Mouse (Mus musculus): ENCODE data around the gene Prrc2a. TPM values are rescaled to one million over a fixed set of nuclear protein-coding genes. Genes with fewer than 3 reads are reported as not detected.

The Prrc2a gene
- polyA plus RNA-seq, 1 experiment from 2014 or later, result 205 TPM

DNA sequence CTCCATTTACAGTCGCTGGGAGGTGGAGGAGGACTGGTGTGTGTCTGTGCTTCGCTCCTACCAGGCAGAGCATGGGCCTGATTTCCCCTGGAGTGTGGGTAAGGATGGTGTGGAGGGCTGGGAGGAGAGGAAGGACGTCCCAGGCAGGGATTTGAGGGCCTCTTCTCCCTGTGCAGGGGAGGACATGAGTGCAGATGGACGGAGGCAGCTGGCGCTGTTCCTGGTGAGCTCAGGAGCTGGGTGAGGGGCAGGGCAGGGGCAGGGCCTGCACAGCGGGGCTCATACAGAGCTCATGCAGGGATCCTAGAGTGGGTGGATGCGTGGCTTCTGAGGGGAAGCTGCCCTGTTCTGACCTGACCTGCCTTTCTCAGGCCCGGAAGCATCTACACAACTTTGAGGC, 62.4 kb downstream of the Prrc2a start:
- H3K27me3 ChIP-seq (replicated peaks; ENCODE audit: low read depth, poor library complexity, severe bottlenecking), result no peaks in the 10 kb centered on the region
- DNase-seq (ENCODE audit: low spot score), result no peak
- 76% methylated on average over 8 of the region's 8 CpGs for WGBS
- H3K9me3 ChIP-seq, result no peaks in the 10 kb centered on the region
- peaks cover 69% of the 10 kb centered on the region for H3K36me3 ChIP-seq (replicated peaks)
- peaks cover 13% of the 10 kb centered on the region for H3K4me1 ChIP-seq
- peak overlapping the region; percentile 5; the same call in 1 of the 2 replicates for H3K4me3 ChIP-seq
- no peak overlapping the region for H3K27ac ChIP-seq (replicated peaks)

DNA sequence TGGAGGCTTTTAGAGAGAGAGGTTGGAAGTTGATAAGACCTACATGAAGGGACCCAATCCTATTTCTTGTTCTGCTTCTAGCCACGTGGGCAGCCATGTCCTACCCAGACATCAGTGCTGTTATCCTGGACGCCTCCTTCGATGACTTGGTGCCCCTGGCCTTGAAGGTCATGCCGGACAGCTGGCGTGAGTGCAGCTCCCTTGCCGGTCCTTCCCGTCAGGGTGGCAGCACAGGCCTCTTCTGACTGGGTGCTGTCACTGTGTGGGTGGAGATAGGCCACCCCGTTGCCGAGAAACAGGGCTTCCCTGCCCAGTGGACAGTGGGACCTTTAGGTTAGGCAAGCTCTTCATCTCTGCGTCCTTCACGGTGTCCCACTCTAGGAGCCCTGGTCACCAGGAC, 63.5 kb downstream of the Prrc2a start:
- H3K36me3 ChIP-seq (replicated peaks), result peaks cover 80% of the 10 kb centered on the region
- no peak overlapping the region for H3K27ac ChIP-seq (replicated peaks)
- WGBS, result 88% methylated on average over 11 of the region's 11 CpGs
- H3K4me3 ChIP-seq, result peak overlapping the region; percentile 5; the same call in 1 of the 2 replicates
- H3K4me1 ChIP-seq, result peaks cover 11% of the 10 kb centered on the region
- H3K27me3 ChIP-seq (replicated peaks; ENCODE audit: low read depth, poor library complexity, severe bottlenecking), result no peaks in the 10 kb centered on the region
- no peak for DNase-seq (ENCODE audit: low spot score)
- H3K9me3 ChIP-seq, result no peaks in the 10 kb centered on the region

DNA sequence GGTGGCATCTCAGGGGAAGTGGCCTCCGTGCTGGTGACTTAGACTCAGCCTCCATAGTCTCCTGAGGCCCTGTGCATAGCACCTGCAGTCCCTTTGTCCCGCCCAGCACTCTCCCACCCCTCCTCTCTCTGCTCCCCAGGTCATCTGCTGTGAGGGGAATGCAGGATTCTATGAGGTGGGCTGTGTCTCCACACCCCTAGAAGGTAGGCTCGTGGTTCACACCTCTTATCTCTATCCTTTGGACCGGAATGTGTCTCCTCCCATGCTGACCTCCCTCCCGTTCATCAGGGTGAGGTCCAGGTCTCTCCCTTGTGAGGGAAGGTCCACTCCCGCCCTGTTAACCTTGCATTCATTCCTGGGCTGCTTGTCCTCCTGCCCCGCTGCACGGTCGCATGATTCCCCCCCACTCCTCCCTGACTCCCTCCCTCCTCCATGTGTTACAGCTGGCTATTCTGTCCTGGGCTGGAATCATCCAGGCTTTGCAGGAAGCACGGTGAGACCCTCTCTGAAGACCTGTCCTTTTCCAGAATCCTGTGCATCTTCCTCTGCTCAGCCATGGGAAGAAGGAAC, 64.4 kb downstream of the Prrc2a start:
- WGBS, result 84% methylated on average over 10 of the region's 10 CpGs
- H3K9me3 ChIP-seq, result no peaks in the 10 kb centered on the region

More for the DNA sequence above, 64.4 kb downstream of the Prrc2a start:
- Histone ChIP-seq H3K4me1 (peaks cover 5% of the 10 kb centered on the region; the same call in 1 of the 2 replicates), H3K36me3 (replicated peaks) (peaks cover 89% of the 10 kb centered on the region), H3K4me3 (no peak overlapping the region), H3K27me3 (replicated peaks; ENCODE audit: low read depth, poor library complexity, severe bottlenecking) (no peaks in the 10 kb centered on the region), H3K27ac (replicated peaks) (no peak overlapping the region)
- DNase-seq (ENCODE audit: low spot score), result no peak

Small RNA genes within 50 kb of the gene (microRNA-seq; reads per million reads assigned to microRNA genes)
- not detected for gene Mir6973a
- gene Mir6974, result not detected

Other genes starting within 250 kb of the Prrc2a start
- gene Neu1, start 233.6 kb downstream of the Prrc2a start, polyA plus RNA-seq (2016; fragmentation: Nextera tagmentation; extraction: Ambion mirVana), result 14.0 and 19.3 TPM in 2 replicates
- 0.13 and 0.15 TPM in 2 replicates for gene Hspa1b, start 205.7 kb downstream of the Prrc2a start, polyA plus RNA-seq (2016; fragmentation: Nextera tagmentation; extraction: Ambion mirVana)
- gene Gm20481, start 195.0 kb downstream of the Prrc2a start, polyA plus RNA-seq (2016; fragmentation: Nextera tagmentation; extraction: Ambion mirVana), result not detected in 2 replicates
- 1.3 and 1.9 TPM in 2 replicates for gene Hspa1a, start 192.7 kb downstream of the Prrc2a start, polyA plus RNA-seq (2016; fragmentation: Nextera tagmentation; extraction: Ambion mirVana)
- 1.1 TPM in 2 replicates for gene Hspa1l, start 192.2 kb downstream of the Prrc2a start, polyA plus RNA-seq (2016; fragmentation: Nextera tagmentation; extraction: Ambion mirVana)
- gene Lsm2, start 183.0 kb downstream of the Prrc2a start, polyA plus RNA-seq (2016; fragmentation: Nextera tagmentation; extraction: Ambion mirVana), result 339 and 361 TPM in 2 replicates
- 197 and 223 TPM in 2 replicates for gene Vars, start 163.9 kb downstream of the Prrc2a start, polyA plus RNA-seq (2016; fragmentation: Nextera tagmentation; extraction: Ambion mirVana)
- gene Vwa7, start 148.3 kb downstream of the Prrc2a start, polyA plus RNA-seq (2016; fragmentation: Nextera tagmentation; extraction: Ambion mirVana), result 0.18 and 0.21 TPM in 2 replicates
- gene Sapcd1, start 136.9 kb downstream of the Prrc2a start, polyA plus RNA-seq (2016; fragmentation: Nextera tagmentation; extraction: Ambion mirVana), result 4.2 and 5.6 TPM in 2 replicates
- 3.9 and 4.4 TPM in 2 replicates for gene Msh5, start 118.2 kb downstream of the Prrc2a start, polyA plus RNA-seq (2016; fragmentation: Nextera tagmentation; extraction: Ambion mirVana)
- 190 and 191 TPM in 2 replicates for gene Clic1, start 114.9 kb downstream of the Prrc2a start, polyA plus RNA-seq (2016; fragmentation: Nextera tagmentation; extraction: Ambion mirVana)
- 482 and 503 TPM in 2 replicates for gene Ddah2, start 105.9 kb downstream of the Prrc2a start, polyA plus RNA-seq (2016; fragmentation: Nextera tagmentation; extraction: Ambion mirVana)
- 0.31 and 0.35 TPM in 2 replicates for gene Ly6g6c, start 99.5 kb downstream of the Prrc2a start, polyA plus RNA-seq (2016; fragmentation: Nextera tagmentation; extraction: Ambion mirVana)
- gene Mpig6b, start 98.7 kb downstream of the Prrc2a start, polyA plus RNA-seq (2016; fragmentation: Nextera tagmentation; extraction: Ambion mirVana), result 0.52 and 0.93 TPM in 2 replicates
- 0.83 and 1.00 TPM in 2 replicates for gene Ly6g6e, start 88.0 kb downstream of the Prrc2a start, polyA plus RNA-seq (2016; fragmentation: Nextera tagmentation; extraction: Ambion mirVana)
- gene Ly6g6d, start 86.8 kb downstream of the Prrc2a start, polyA plus RNA-seq (2016; fragmentation: Nextera tagmentation; extraction: Ambion mirVana), result 1.3 TPM in 1 of 2 replicates, not detected in the other
- 0.51 and 0.62 TPM in 2 replicates for gene Ly6g6f, start 79.3 kb downstream of the Prrc2a start, polyA plus RNA-seq (2016; fragmentation: Nextera tagmentation; extraction: Ambion mirVana)
- gene Abhd16a, start 75.6 kb downstream of the Prrc2a start, polyA plus RNA-seq (2016; fragmentation: Nextera tagmentation; extraction: Ambion mirVana), result 59.4 and 60.0 TPM in 2 replicates
- gene Ly6g5c, start 56.6 kb downstream of the Prrc2a start, polyA plus RNA-seq (2016; fragmentation: Nextera tagmentation; extraction: Ambion mirVana), result not detected in 2 replicates
- 1.5 and 1.6 TPM in 2 replicates for gene Ly6g5b, start 49.5 kb downstream of the Prrc2a start, polyA plus RNA-seq (2016; fragmentation: Nextera tagmentation; extraction: Ambion mirVana)
- 32.5 and 33.3 TPM in 2 replicates for gene Gpank1, start 43.4 kb downstream of the Prrc2a start, polyA plus RNA-seq (2016; fragmentation: Nextera tagmentation; extraction: Ambion mirVana)
- gene Csnk2b, start 42.8 kb downstream of the Prrc2a start, polyA plus RNA-seq (2016; fragmentation: Nextera tagmentation; extraction: Ambion mirVana), result 283 and 288 TPM in 2 replicates
- gene D17H6S53E, start 38.5 kb downstream of the Prrc2a start, polyA plus RNA-seq (2016; fragmentation: Nextera tagmentation; extraction: Ambion mirVana), result 9.6 and 9.7 TPM in 2 replicates
- 0.40 and 0.69 TPM in 2 replicates for gene Apom, start 32.8 kb downstream of the Prrc2a start, polyA plus RNA-seq (2016; fragmentation: Nextera tagmentation; extraction: Ambion mirVana)
- gene Bag6, start 29.7 kb downstream of the Prrc2a start, polyA plus RNA-seq (2016; fragmentation: Nextera tagmentation; extraction: Ambion mirVana), result 73.8 and 77.8 TPM in 2 replicates
- gene Aif1, start 11.2 kb upstream of the Prrc2a start, polyA plus RNA-seq (2016; fragmentation: Nextera tagmentation; extraction: Ambion mirVana), result 2.9 and 3.9 TPM in 2 replicates
- 2.6 and 6.9 TPM in 2 replicates for gene Lst1, start 23.5 kb upstream of the Prrc2a start, polyA plus RNA-seq (2016; fragmentation: Nextera tagmentation; extraction: Ambion mirVana)
- 0.16 and 0.34 TPM in 2 replicates for gene Ltb, start 29.5 kb upstream of the Prrc2a start, polyA plus RNA-seq (2016; fragmentation: Nextera tagmentation; extraction: Ambion mirVana)
- gene Tnf, start 37.1 kb upstream of the Prrc2a start, polyA plus RNA-seq (2016; fragmentation: Nextera tagmentation; extraction: Ambion mirVana), result not detected in 2 replicates
- gene Lta, start 40.5 kb upstream of the Prrc2a start, polyA plus RNA-seq (2016; fragmentation: Nextera tagmentation; extraction: Ambion mirVana), result not detected in 2 replicates
- 0.33 and 0.40 TPM in 2 replicates for gene Gm16181, start 55.9 kb upstream of the Prrc2a start, polyA plus RNA-seq (2016; fragmentation: Nextera tagmentation; extraction: Ambion mirVana)
- 5.2 and 5.6 TPM in 2 replicates for gene Atp6v1g2, start 68.8 kb upstream of the Prrc2a start, polyA plus RNA-seq (2016; fragmentation: Nextera tagmentation; extraction: Ambion mirVana)
- gene Nfkbil1, start 70.9 kb upstream of the Prrc2a start, polyA plus RNA-seq (2016; fragmentation: Nextera tagmentation; extraction: Ambion mirVana), result 9.3 and 9.6 TPM in 2 replicates
- gene Ddx39b, start 76.8 kb upstream of the Prrc2a start, polyA plus RNA-seq (2016; fragmentation: Nextera tagmentation; extraction: Ambion mirVana), result 726 and 735 TPM in 2 replicates
- 30.3 and 32.9 TPM in 2 replicates for gene H2-D1, start 97.8 kb upstream of the Prrc2a start, polyA plus RNA-seq (2016; fragmentation: Nextera tagmentation; extraction: Ambion mirVana)
- gene H2-Q1, start 155.5 kb upstream of the Prrc2a start, polyA plus RNA-seq (2016; fragmentation: Nextera tagmentation; extraction: Ambion mirVana), result not detected in 2 replicates
- 0.75 and 0.88 TPM in 2 replicates for gene H2-Q2, start 177.3 kb upstream of the Prrc2a start, polyA plus RNA-seq (2016; fragmentation: Nextera tagmentation; extraction: Ambion mirVana)
- gene H2-Q4, start 214.7 kb upstream of the Prrc2a start, polyA plus RNA-seq (2016; fragmentation: Nextera tagmentation; extraction: Ambion mirVana), result 1.5 and 1.6 TPM in 2 replicates

All from embryonic facial prominence, embryonic 10.5 days (tissue).